Mouse (Mus musculus) left cerebral cortex, postnatal 25 days (tissue): ENCODE measurements at regions not wholly inside any gene's neighbourhood (a gene's known extent, or its start where the extent isn't known, plus 50 kb on each side); places are given as distances from the start of the nearest gene placed in this dataset.

Source experiments
- DNase-seq, 2 experiments: peaks; one replicate each; pipeline ENCODE4 v3.0.0; 2022; ENCODE audit warnings: low spot score in 2 of 2, mixed read lengths in 1 of 2
- intact Hi-C: fragments of 180-260 bp; cut with DNase I; formaldehyde crosslinking; loops from one replicate; pipeline ENCODE4 v1.15.1; 2025

DNA sequence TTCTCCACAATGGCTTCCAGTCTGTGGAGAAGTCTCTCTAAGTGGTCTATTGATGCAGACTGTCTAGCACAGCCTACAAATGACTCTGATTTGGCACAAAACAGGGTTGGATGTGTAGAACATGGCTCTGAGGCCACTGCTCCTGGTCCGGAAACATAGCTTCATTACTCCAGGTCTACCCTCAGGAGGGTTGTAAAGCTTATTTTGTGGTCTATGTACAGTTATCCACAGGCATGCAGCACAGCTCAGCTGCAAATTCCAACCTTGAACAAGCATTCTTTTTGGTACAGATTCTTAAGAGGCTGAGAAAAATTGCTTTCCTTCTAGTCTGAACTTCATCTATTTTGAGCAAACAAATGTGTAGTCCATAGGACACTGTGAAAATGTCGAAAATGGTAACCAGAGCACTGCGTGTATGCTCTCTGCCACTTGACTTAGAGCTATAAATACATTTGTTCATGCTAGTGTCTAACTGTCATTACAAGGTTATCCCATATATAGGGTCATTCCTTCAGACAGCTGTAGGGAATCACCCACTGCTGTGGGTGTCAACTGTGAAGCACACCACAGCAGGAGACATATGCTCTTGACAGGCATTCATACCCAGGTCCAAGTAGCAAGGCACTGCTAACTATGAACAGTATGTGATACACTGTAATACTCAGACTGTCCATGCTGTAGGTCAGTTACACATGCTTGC is 239.5 kb upstream of the Dmac1 start:
- intact Hi-C loops, result no loop called here
- DNase-seq, result peak in 1 of 2 experiments; percentile 10
